Mouse (Mus musculus) WW6 (cell line): Measurements from ENCODE around the gene Cars.

Source experiments
- DNase-seq: peaks from one replicate; pipeline ENCODE4 v3.0.0-alpha.2; 2013; ENCODE audit warnings: low read depth, low spot score

Cars gene

GRCm38 (mm10) chr7:143513763-143514415, 86.0 kb downstream of the Cars start:
- DNase-seq, result no peak

- DNase-seq, result no peak
Measured at GRCm38 (mm10) chr7:143511335-143511712, 88.6 kb downstream of the Cars start.

- no peak for DNase-seq
Measured at GRCm38 (mm10) chr7:143510593-143511334, 89.1 kb downstream of the Cars start.

GRCm38 (mm10) chr7:143509566-143509965, 90.3 kb downstream of the Cars start:
- DNase-seq, result no peak
